Mouse (Mus musculus) brain, embryonic 14.5 days (tissue): ENCODE data around the gene Ccdc15. TPM values are rescaled to one million over a fixed set of nuclear protein-coding genes. Genes with fewer than 3 reads are reported as not detected.

ENCODE experiments used
- DNase-seq: peaks from one replicate; pipeline ENCODE4 v3.0.0-alpha.2; 2011; ENCODE audit warnings: low read depth
- CTCF ChIP-seq: fragments of 200-500 bp; IDR thresholded peaks from 2 replicates; pipeline ENCODE4 v1.5.1; 2012; ENCODE audit warnings: inconsistent platforms, mild to moderate bottlenecking, moderate library complexity, borderline replicate concordance; ENCODE audit not compliant: insufficient read depth, insufficient read length; ENCODE audit errors: extremely low read depth
- POLR2A ChIP-seq: fragments of 200-500 bp; IDR thresholded peaks from 2 replicates; pipeline ENCODE4 v1.6.1; 2012; ENCODE audit warnings: mild to moderate bottlenecking, inconsistent platforms, borderline replicate concordance; ENCODE audit not compliant: poor library complexity, insufficient read depth, insufficient read length, severe bottlenecking; ENCODE audit errors: extremely low read depth
- polyA plus RNA-seq: library from polyadenylated mRNA; depleted of rRNA; stranded (reverse); fragments of >200 nt; gene quantifications from 2 replicates; pipeline ENCODE4 v1.2.3, GENCODE M21; 2012; rRNA removed

Ccdc15 gene
- polyA plus RNA-seq, 1 experiment = 3.3 TPM

GRCm38 (mm10) chr9:37245810-37246209 lies 102.4 kb downstream of the Ccdc15 start:
- DNase-seq = no peak
- TF ChIP-seq POLR2A = no peak
- TF ChIP-seq CTCF = no peak

DNA sequence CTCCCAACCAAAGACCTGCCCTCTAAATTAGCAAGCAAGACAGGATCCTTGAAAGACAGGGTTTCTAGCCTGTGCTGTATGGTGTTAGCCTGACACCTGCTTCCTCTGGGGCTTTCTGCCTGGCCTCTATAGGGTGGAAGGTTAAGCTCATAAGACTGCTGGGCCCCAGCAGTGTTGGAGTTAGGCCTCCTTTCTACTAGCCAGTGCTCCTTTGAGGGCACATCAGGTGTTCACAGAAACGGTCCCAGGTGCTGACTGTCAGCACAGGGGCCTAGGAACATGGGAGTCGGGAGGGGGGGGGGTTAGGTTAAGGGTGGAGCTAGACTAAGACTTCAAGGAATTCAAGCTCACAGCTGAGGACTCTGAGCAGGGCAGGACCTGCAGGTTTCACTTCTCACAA lies 102.8 kb downstream of the Ccdc15 start:
- TF ChIP-seq POLR2A (no peak), CTCF (no peak)
- no peak for DNase-seq

DNA sequence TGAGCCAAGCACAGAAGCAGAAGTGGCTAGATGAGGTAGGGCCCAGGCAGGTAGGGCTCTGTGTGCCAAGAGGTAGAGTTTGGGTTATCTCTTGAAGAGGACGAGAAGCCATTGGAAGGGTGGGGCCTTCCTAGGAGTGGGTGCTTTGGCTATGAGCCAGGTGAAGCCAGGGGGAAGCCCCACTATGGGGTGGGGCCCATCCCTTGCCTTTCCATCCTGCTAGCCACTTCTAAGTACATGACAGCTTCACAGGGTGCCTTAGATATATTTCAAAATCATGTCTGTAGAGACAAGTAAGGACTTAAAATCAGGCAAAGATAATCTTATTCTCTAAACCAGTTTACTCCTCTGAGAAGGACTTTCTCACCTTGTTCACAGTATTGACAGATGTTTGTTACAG lies 103.6 kb downstream of the Ccdc15 start:
- TF ChIP-seq CTCF (no peak), POLR2A (no peak)
- no peak for DNase-seq

DNA sequence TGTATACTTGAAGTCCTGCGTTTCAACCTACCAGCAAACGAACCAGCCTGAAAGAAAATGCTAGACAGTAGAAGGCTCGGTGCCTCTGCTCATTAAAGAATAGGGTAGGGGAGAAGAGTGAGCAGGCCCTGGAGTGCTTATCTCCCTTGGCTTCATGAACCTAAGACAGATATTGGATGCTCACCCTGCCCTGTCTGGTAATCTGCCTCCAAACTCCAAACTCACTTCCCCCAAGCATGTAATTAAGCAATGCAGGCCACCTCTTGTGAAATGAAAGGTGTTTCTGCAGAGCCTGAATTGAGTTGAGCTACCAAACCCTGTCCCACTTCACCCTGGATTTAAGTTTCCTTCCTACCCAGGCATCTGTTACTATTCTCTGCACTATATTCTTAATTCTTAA lies 105.5 kb downstream of the Ccdc15 start:
- DNase-seq = no peak
- TF ChIP-seq POLR2A (no peak), CTCF (no peak)

- no peak for TF ChIP-seq POLR2A
- TF ChIP-seq CTCF = no peak
Observed at GRCm38 (mm10) chr9:37235951-37236737, 112.1 kb downstream of the Ccdc15 start.

GRCm38 (mm10) chr9:37232201-37233195 lies 115.7 kb downstream of the Ccdc15 start:
- no peak for TF ChIP-seq CTCF
- TF ChIP-seq POLR2A = no peak
- no peak for DNase-seq

More at GRCm38 (mm10) chr9:37235951-37236737, 112.1 kb downstream of the Ccdc15 start:
- no peak for DNase-seq

GRCm38 (mm10) chr9:37230486-37231195 lies 117.6 kb downstream of the Ccdc15 start:
- no peak for DNase-seq
- no peak for TF ChIP-seq CTCF
- no peak for TF ChIP-seq POLR2A

DNA sequence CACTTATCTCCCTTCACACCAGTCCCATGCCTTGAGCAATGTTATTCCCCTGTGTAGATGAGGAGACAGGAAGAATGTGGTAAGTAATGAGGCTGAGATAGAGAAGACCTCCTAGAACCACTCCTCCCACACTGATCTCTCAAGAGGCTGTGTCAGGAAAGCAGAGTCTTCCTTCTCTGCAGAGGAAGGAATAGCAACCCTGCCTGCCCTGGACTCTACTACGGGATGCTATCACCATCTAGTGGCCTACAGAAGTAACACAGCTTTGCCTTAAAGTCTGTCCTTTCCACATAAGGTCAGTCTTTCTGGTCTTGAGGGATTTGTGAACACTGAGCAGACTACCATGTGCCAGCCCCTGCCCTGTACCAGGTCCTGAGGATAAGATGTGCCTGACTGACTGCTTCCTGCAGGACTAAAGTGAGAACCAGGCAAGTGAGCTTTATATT lies 118.3 kb downstream of the Ccdc15 start:
- TF ChIP-seq POLR2A = no peak
- peak; percentile 88; the same call in 1 of the 2 replicates for TF ChIP-seq CTCF
- DNase-seq = peak; percentile 91

Other genes starting within 250 kb of the Ccdc15 start
- 37.2 and 38.3 TPM in 2 replicates for gene Pknox2, start 201.0 kb downstream of the Ccdc15 start, polyA plus RNA-seq
- 4.7 and 4.8 TPM in 2 replicates for gene Tmem218, start 140.2 kb downstream of the Ccdc15 start, polyA plus RNA-seq
- 1.5 and 1.6 TPM in 2 replicates for gene Slc37a2, start 92.7 kb downstream of the Ccdc15 start, polyA plus RNA-seq
- 5.0 and 10.8 TPM in 2 replicates for gene Hepacam, start 18.9 kb upstream of the Ccdc15 start, polyA plus RNA-seq
- 4.8 and 7.2 TPM in 2 replicates for gene Robo4, start 53.5 kb upstream of the Ccdc15 start, polyA plus RNA-seq
- 33.5 and 41.6 TPM in 2 replicates for gene Robo3, start 84.8 kb upstream of the Ccdc15 start, polyA plus RNA-seq
- 65.0 and 72.6 TPM in 2 replicates for gene Msantd2, start 140.9 kb upstream of the Ccdc15 start, polyA plus RNA-seq
- 32.6 and 34.7 TPM in 2 replicates for gene Esam, start 179.6 kb upstream of the Ccdc15 start, polyA plus RNA-seq
- 2.9 and 4.3 TPM in 2 replicates for gene Vsig2, start 190.8 kb upstream of the Ccdc15 start, polyA plus RNA-seq
- gene Nrgn, start 204.5 kb upstream of the Ccdc15 start, polyA plus RNA-seq = 9.2 and 12.3 TPM in 2 replicates
- 5.7 and 7.8 TPM in 2 replicates for gene Siae, start 207.3 kb upstream of the Ccdc15 start, polyA plus RNA-seq